Mouse (Mus musculus) bone marrow, adult 2 months (tissue): ENCODE results near the gene Prpsap1. TPM values are rescaled to one million over a fixed set of nuclear protein-coding genes. Genes with fewer than 3 reads are reported as not detected.
"Not testable (repeated sequence)": the region's sequence is repeated elsewhere in the genome, so short reads cannot be mapped to it uniquely, and the experiment has no call there.

Experiments used
- H3K27ac ChIP-seq: fragments of 200-500 bp; 2 replicates; pipeline ENCODE4 v1.5.1; 2012; ENCODE audit warnings: low read depth, mild to moderate bottlenecking, control low read depth, inconsistent platforms, low read length; ENCODE audit not compliant: control insufficient read depth, poor library complexity, insufficient read depth
- H3K4me1 ChIP-seq: fragments of 200-500 bp; 2 replicates; pipeline ENCODE4 v1.6.1; 2011; ENCODE audit warnings: low read length; ENCODE audit not compliant: control insufficient read depth, insufficient read depth
- H3K4me3 ChIP-seq: fragments of 200-500 bp; replicated peaks from 2 replicates; pipeline ENCODE3; 2011; ENCODE audit warnings: mild to moderate bottlenecking, low read depth, low read length, control low read depth; ENCODE audit not compliant: control insufficient read depth
- CTCF ChIP-seq: fragments of 200-500 bp; IDR thresholded peaks from 2 replicates; pipeline ENCODE4 v1.5.1; 2011; ENCODE audit warnings: low read length, control low read depth; ENCODE audit not compliant: control insufficient read depth, insufficient read depth
- POLR2A ChIP-seq: fragments of 200-500 bp; IDR thresholded peaks from 2 replicates; pipeline ENCODE4 v1.6.1; 2011; ENCODE audit warnings: low read depth, mild to moderate bottlenecking, control low read depth, low read length, borderline replicate concordance; ENCODE audit not compliant: control insufficient read depth
- WGBS: fragments of 180-500 bp; shearing (Covaris S2); methylation state at CpG from one replicate; pipeline ENCODE4 v1.1.7; 2018; 5-methylcytosine and 5-hydroxymethylcytosine counted together
- polyA plus RNA-seq: library from polyadenylated mRNA; stranded (reverse); fragments of >200 nt; gene quantifications from 2 replicates; pipeline ENCODE4 v1.2.4, GENCODE M21; 2011; ENCODE audit warnings: low replicate concordance; ENCODE audit not compliant: missing spikeins, insufficient read depth, insufficient read length

The Prpsap1 gene
- polyA plus RNA-seq, 1 experiment, result 41.9 TPM

DNA sequence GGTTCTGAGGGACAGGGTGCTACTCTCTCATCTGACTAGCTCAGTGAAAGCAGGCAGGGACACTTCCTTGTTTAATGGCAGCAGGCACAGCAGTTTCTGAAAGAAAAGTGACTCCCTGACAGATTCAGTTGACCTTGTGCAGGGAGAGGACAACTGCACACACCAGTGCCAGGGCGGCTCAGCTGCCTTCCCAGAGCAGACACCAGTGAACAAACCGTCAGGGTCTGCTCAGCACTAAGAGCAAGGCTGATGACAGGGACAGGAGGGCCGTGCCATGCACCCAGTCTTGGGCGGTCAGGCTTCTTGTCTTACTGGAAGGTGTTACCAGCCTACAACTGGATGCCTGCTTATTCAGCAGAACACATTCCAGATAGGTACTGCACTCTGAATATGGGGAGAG is 23.1 kb downstream of the Prpsap1 start:
- TF ChIP-seq POLR2A, result no peak
- TF ChIP-seq CTCF, result no peak
- no peak overlapping the region for H3K27ac ChIP-seq
- 93% methylated on average over 4 of the region's 4 CpGs for WGBS
- H3K4me3 ChIP-seq, result no peak overlapping the region
- H3K4me1 ChIP-seq, result no peaks in the 10 kb centered on the region

DNA sequence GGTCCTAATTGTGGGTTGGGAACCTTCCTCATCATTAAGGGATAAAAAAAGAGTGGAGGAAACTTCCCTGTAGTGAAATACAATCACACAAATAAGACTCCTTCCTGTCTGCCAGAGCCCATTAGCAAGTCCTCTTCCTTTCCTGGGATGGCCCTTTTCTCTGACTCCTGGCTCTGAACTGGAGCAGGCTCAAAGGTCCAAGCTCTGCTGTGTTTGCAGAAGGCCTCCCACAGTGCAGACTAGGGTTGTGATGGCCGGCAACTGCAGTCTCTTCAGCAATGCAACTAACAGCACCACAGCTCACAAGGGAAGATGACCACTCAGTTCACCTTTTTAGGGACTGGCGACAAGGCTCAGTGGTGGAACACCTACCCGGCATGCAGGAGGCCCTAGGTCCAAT is 23.8 kb downstream of the Prpsap1 start:
- TF ChIP-seq CTCF (no peak), POLR2A (no peak)
- Histone ChIP-seq H3K27ac (no peak overlapping the region), H3K4me3 (no peak overlapping the region), H3K4me1 (no peaks in the 10 kb centered on the region)
- 89% methylated on average over 3 of the region's 3 CpGs for WGBS

DNA sequence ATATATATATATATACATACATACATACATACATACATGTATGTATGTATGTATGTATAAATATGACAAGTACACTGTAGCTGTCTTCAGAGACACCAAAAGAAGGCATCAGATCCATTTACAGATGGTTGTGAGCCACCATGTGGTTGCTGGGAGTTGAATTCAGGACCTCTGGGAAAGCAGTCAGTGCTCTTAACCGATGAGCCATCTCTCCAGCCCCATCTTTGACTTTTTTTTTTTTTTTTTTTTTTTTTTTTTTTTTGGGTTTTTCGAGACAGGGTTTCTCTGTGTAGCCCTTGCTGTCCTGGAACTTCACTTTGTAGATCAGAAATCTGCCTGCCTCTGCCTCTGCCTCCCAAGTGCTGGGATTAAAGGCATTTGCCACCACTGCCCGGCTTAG is 25.7 kb downstream of the Prpsap1 start:
- not testable (repeated sequence) for H3K4me3 ChIP-seq, H3K4me1 ChIP-seq, H3K27ac ChIP-seq
- WGBS, result 59% methylated on average over 3 of the region's 3 CpGs

DNA sequence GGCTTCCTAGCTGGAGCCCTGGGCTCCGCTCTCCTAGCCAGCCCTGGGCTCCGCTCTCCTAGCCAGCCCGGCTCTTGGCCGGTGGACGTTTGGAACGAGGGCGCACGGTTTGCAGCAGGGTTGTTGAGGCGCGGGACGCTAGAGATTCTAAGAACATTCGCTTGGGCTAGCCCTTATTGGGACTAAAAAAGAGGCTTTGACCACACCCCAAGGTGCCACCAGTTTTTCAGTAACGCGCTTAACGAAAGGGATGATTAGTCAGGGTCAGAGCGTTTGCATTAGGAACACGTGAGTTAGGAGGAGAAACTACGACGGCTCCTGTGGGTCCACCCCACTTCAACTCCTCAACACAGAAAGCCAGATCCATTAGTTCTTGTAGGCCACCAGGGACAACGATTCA is 27.9 kb downstream of the Prpsap1 start, which contains the start of gene Qrich2:
Gene Qrich2 (minus strand): TSS at position 101 of the 400 bp plus-strand sequence.
- Histone ChIP-seq H3K4me1 (no peaks in the 10 kb centered on the region), H3K4me3 (no peak within 1 kb of the TSS), H3K27ac (no peak within 1 kb of the TSS)
- TF ChIP-seq POLR2A, result no peak
- no peak for TF ChIP-seq CTCF
- 70% methylated on average over 20 of the region's 20 CpGs for WGBS

DNA sequence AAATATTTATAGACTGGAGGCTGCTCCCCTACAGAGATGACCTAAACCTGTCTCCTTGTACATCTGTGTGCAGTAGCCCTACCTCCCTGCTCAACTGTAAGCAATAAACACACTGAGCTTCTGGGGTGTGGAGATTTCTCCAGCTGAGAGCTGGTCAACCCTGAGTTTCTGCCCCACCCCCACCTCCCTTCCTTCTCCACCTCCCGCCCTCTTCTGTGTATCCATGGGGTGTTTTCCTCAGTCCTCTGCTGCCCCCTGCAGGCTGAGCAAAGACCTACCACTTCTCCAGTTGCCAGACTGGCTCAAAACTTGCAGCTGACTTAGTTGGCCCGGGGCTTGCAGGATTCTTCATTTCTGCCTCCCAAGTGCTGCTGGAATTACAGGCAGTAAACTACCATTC is 30.2 kb downstream of the Prpsap1 start:
- WGBS, result 0% methylated on average over 2 of the region's 2 CpGs
- no peak overlapping the region for H3K27ac ChIP-seq
- no peak overlapping the region for H3K4me3 ChIP-seq
- TF ChIP-seq CTCF (peak; percentile 90), POLR2A (no peak)
- H3K4me1 ChIP-seq, result no peaks in the 10 kb centered on the region

DNA sequence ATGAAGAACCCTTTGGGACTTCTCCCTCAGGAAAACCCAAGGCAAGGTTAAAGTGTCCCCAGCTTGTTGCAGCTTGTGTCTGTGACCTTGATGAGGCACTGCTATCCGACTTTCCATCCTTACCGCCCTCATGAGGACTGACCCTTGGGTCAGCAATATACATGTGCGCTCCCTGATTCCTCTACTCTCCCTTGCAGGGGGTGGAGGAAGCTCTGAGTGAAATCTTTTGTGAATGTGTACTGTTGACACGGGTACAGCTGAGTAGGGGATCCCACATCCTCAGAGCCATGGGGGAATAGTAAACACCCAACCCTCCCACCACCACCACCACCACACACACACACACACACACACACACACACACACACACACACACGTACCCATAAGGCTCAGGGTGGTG is 30.7 kb downstream of the Prpsap1 start:
- TF ChIP-seq POLR2A (no peak), CTCF (no peak)
- Histone ChIP-seq H3K4me1 (no peaks in the 10 kb centered on the region), H3K4me3 (no peak overlapping the region), H3K27ac (no peak overlapping the region)
- 68% methylated on average over 5 of the region's 5 CpGs for whole genome bisulfite sequencing

DNA sequence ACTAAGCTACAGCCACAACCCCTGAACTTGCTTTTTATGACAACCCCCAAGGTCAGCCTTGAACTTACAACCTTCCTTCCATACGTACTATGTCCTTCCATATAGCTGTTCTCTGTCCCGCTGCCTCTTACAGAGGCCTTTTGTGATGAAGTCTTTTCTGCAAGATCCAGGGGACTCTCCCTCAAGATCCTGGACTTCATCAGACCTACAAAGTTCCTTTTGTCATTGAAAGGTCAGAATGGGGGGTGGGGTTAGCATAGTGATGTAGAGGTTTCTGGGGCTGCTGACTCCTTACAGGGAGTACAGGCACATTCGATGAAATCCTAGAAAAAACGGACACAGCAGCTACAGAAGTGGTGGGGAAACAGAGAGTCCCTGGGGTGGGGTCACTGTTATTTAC is 34.2 kb downstream of the Prpsap1 start:
- 79% methylated on average over 4 of the region's 4 CpGs for WGBS
- H3K4me3 ChIP-seq, result no peak overlapping the region
- H3K27ac ChIP-seq, result no peak overlapping the region
- TF ChIP-seq POLR2A, result no peak
- TF ChIP-seq CTCF, result no peak
- H3K4me1 ChIP-seq, result peaks cover 5% of the 10 kb centered on the region

DNA sequence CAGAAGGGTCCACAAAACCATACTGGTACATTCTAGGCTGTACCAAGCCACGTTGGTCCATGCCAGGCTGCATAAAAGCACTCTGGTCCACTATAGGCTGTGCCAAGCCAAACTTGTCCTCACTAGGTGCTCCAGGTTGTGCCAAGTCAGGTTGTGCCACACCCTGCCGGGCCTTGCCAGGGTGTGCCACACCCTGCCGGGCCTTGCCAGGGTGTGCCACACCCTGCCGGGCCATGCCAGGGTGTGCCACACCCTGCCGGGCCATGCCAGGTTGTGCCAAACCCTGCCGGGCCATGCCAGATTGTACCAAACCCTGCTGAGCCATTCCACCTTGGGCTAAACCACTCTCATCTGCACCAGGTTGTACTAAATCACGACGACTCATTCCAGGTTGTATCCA is 37.8 kb downstream of the Prpsap1 start:
- Histone ChIP-seq H3K4me3 (no peak overlapping the region), H3K27ac (no peak overlapping the region), H3K4me1 (peaks cover 5% of the 10 kb centered on the region)
- WGBS, result 70% methylated on average over 8 of the region's 8 CpGs
- no peak for TF ChIP-seq POLR2A
- no peak for TF ChIP-seq CTCF

DNA sequence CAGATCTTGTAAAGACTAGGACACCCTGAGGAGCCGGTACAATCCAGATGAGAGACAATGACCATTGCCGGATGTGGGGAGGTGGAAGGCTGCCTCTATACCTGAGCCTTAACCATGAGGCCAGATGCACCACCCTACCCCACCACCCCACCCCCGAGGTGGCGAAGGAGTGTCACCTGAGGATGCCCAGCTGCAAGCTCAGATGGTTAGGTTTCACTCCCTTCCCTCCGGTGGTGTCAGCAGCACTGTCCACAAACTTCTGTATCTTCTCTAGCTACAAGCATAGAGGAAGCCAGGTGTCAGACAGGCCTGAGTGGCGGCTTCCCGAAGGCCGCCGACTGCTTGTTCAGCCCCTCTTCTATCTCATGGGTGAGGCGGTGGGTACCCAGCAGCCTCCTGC is 40.1 kb downstream of the Prpsap1 start:
- peaks cover 5% of the 10 kb centered on the region for H3K4me1 ChIP-seq
- no peak overlapping the region for H3K4me3 ChIP-seq
- TF ChIP-seq CTCF (no peak), POLR2A (no peak)
- 83% methylated on average over 10 of the region's 10 CpGs for WGBS
- no peak overlapping the region for H3K27ac ChIP-seq
